Mouse (Mus musculus) left cerebral cortex, postnatal 25 days (tissue): ENCODE data around the gene Serpinf2. TPM values are rescaled to one million over a fixed set of nuclear protein-coding genes. Genes with fewer than 3 reads are reported as not detected.

Experiments
- DNase-seq, 2 experiments: peaks; one replicate each; pipeline ENCODE4 v3.0.0; 2022; ENCODE audit warnings: low spot score in 2 of 2, mixed read lengths in 1 of 2
- intact Hi-C: fragments of 180-260 bp; cut with DNase I; formaldehyde crosslinking; loops from one replicate; pipeline ENCODE4 v1.15.1; 2025
- total RNA-seq, 2 experiments: library from RNA; stranded (reverse); gene quantifications; 2 replicates each; pipeline ENCODE4 v1.2.3; 2021

Serpinf2 gene
- total RNA-seq, 2 experiments from 2014 or later = not detected

- no peak for DNase-seq
- intact Hi-C loops = no loop called here
Observed at GRCm38 (mm10) chr11:75439951-75440350, 560 bp upstream of the Serpinf2 start.

- intact Hi-C loops = no loop called here
- DNase-seq = no peak
Observed at GRCm38 (mm10) chr11:75438804-75439203, 587 bp downstream of the Serpinf2 start.

- intact Hi-C loops = no loop called here
- no peak for DNase-seq
Observed at GRCm38 (mm10) chr11:75438194-75438593, 1.2 kb downstream of the Serpinf2 start.

- intact Hi-C loops = no loop called here
- no peak for DNase-seq
Observed at GRCm38 (mm10) chr11:75434138-75434537, 5.3 kb downstream of the Serpinf2 start.

GRCm38 (mm10) chr11:75431307-75431706 lies 8.1 kb downstream of the Serpinf2 start:
- DNase-seq = peak; percentile 69 to 83
- intact Hi-C loops = no loop called here

GRCm38 (mm10) chr11:75429019-75429705 lies 10.2 kb downstream of the Serpinf2 start:
- DNase-seq = no peak
- intact Hi-C loops = no loop called here

- DNase-seq = no peak
- intact Hi-C loops = no loop called here
Observed at GRCm38 (mm10) chr11:75424459-75424858, 14.9 kb downstream of the Serpinf2 start.

GRCm38 (mm10) chr11:75424033-75424432 lies 15.4 kb downstream of the Serpinf2 start:
- no peak for DNase-seq
- intact Hi-C loops = no loop called here

- intact Hi-C loops = no loop called here
- no peak for DNase-seq
Observed at GRCm38 (mm10) chr11:75423091-75423490, 16.3 kb downstream of the Serpinf2 start.

GRCm38 (mm10) chr11:75422013-75422792 lies 17.2 kb downstream of the Serpinf2 start, which contains the start of gene Serpinf1:
Serpinf1 (minus strand) TSS chr11:75422701.
- no peak for DNase-seq
- intact Hi-C loops = no loop called here

- intact Hi-C loops = no loop called here
- DNase-seq = no peak
Observed at GRCm38 (mm10) chr11:75421375-75422012, 17.9 kb downstream of the Serpinf2 start.

GRCm38 (mm10) chr11:75420810-75421374 lies 18.5 kb downstream of the Serpinf2 start:
- intact Hi-C loops = no loop called here
- no peak for DNase-seq

GRCm38 (mm10) chr11:75420037-75420436 lies 19.4 kb downstream of the Serpinf2 start:
- intact Hi-C loops = no loop called here

GRCm38 (mm10) chr11:75415994-75416393 lies 23.4 kb downstream of the Serpinf2 start:
- intact Hi-C loops = no loop called here
- DNase-seq = no peak

More at GRCm38 (mm10) chr11:75420037-75420436, 19.4 kb downstream of the Serpinf2 start:
- no peak for DNase-seq

- intact Hi-C loops = no loop called here
- peak in 1 of 2 experiments; percentile 31 for DNase-seq
Observed at GRCm38 (mm10) chr11:75415096-75415495, 24.3 kb downstream of the Serpinf2 start.

GRCm38 (mm10) chr11:75410591-75410990 lies 28.8 kb downstream of the Serpinf2 start:
- intact Hi-C loops = loop anchor here (5.0 kb wide), 1 partner anchor 42 kb away; the partner anchor contains the start of gene Wdr81
- DNase-seq = no peak

- DNase-seq = no peak
- intact Hi-C loops = loop anchor here (5.0 to 10.0 kb wide), 2 partner anchors 42 to 105 kb away; partner anchors contain the start of genes Rilp, Scarf1 and Wdr81
Observed at GRCm38 (mm10) chr11:75409679-75410575, 29.5 kb downstream of the Serpinf2 start.

- DNase-seq = no peak
- intact Hi-C loops = loop anchor here (10.0 kb wide), 1 partner anchor 108 kb away; the partner anchor contains the start of genes Rilp and Scarf1
Observed at GRCm38 (mm10) chr11:75406865-75407264, 32.5 kb downstream of the Serpinf2 start.

GRCm38 (mm10) chr11:75406104-75406503 lies 33.3 kb downstream of the Serpinf2 start:
- no peak for DNase-seq
- intact Hi-C loops = loop anchor here (10.0 kb wide), 1 partner anchor 109 kb away; the partner anchor contains the start of genes Rilp and Scarf1
